Mouse (Mus musculus): ENCODE results near the gene 2410131K14Rik.

DNA sequence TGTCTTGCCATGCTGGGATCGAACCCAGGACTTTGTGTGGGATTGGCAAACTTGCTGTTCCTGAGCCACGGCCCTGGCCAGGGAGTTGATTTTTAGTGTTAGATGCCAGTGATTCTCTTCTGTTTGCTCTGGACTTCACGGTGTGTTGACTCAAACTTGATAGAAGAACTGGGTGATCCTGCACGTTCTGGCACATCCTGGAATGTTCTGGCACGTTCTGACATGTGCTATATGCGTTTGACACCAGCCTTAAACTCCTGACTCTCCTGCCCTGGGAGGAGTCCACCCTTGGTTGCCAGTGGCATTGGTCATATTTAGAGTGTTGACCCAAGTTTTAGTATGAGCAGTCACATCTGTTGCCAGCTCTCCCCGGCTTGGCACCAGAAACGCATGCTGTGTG lies 17.4 kb downstream of the 2410131K14Rik start:
- TF ChIP-seq CTCF (IDR thresholded peaks at IDR 0.05; ENCODE audit: extremely low read depth, insufficient read length, insufficient replicate concordance, low read depth, low read length) (no peak), POLR2A (IDR thresholded peaks at IDR 0.05; ENCODE audit: low read depth, low read length) (no peak)

All from small intestine, adult 2 months (tissue).